In genomic region chr8:72485456-72486199, GRCm38 (mm10) we compare ENCODE assay signal across 8 mouse cellular contexts. TPM values are rescaled to one million over a fixed set of nuclear protein-coding genes. Genes with fewer than 3 reads are reported as not detected.
DNase-seq lines count a peak whose midpoint lies in the region; ATAC-seq and TF ChIP-seq lines count a peak whose summit lies in the region.

No protein-coding gene starts in this region.

- DNase-seq in kidney, postnatal 0 days (ENCODE audit: low spot score) = peak; percentile 23
- no peak for DNase-seq in kidney, adult 11 months
- peak; percentile 68 for DNase-seq in ES-CJ7 (ENCODE audit: low read depth, low spot score)
- peak; percentile 38 for DNase-seq in heart, postnatal 0 days (ENCODE audit: low spot score)
- peak; percentile 66 for DNase-seq in lung, postnatal 25 days (ENCODE audit: low spot score)
- DNase-seq in cerebellum, postnatal 36 days = no peak
- DNase-seq in left cerebral cortex, postnatal 4 days = no peak

- no peak for ATAC-seq in kidney, postnatal 0 days (replicated peaks; ENCODE audit: low FRiP score, low read depth)
- ATAC-seq in heart, postnatal 0 days (ENCODE audit: insufficient read depth, low read depth) = peak; percentile 24; the same call in 1 of the 2 replicates
- no peak for ATAC-seq in activated CD4-positive, CD25-positive, alpha-beta regulatory T cell, adult 4 months

- H3K4me3 ChIP-seq in kidney, postnatal 0 days (replicated peaks; ENCODE audit: low read depth, low read length) = no peak overlapping the region
- H3K4me3 ChIP-seq in heart, postnatal 0 days (ENCODE audit: low read depth, low read length) = no peak overlapping the region

- H3K4me2 ChIP-seq in kidney, postnatal 0 days (ENCODE audit: low read length) = no peak overlapping the region
- no peak overlapping the region for H3K4me2 ChIP-seq in heart, postnatal 0 days (ENCODE audit: low read depth, low read length)

- TF ChIP-seq EP300 in heart, postnatal 0 days (IDR thresholded peaks at IDR 0.05; ENCODE audit: low read depth) = no peak

- no peak overlapping the region for H3K27ac ChIP-seq in kidney, postnatal 0 days
- H3K27ac ChIP-seq in heart, postnatal 0 days (ENCODE audit: low read depth) = no peak overlapping the region; the same call in 1 of the 2 replicates

- peak; percentile 29; the same call in 1 of the 2 replicates for TF ChIP-seq CTCF in kidney, postnatal 0 days (IDR thresholded peaks at IDR 0.05; ENCODE audit: low read depth)
- TF ChIP-seq CTCF in heart, postnatal 0 days (IDR thresholded peaks at IDR 0.05; ENCODE audit: low read depth) = no peak; the same call in 1 of the 2 replicates

- H3K27me3 ChIP-seq in kidney, postnatal 0 days (ENCODE audit: insufficient read depth, low read length) = no peaks in the 10 kb centered on the region
- no peaks in the 10 kb centered on the region for H3K27me3 ChIP-seq in heart, postnatal 0 days (ENCODE audit: control insufficient read depth, insufficient read depth, low read length)

- no peaks in the 10 kb centered on the region for H3K9me3 ChIP-seq in kidney, postnatal 0 days (replicated peaks; ENCODE audit: low read length)
- no peaks in the 10 kb centered on the region for H3K9me3 ChIP-seq in heart, postnatal 0 days (replicated peaks; ENCODE audit: control insufficient read depth, low read length)

- H3K4me1 ChIP-seq in kidney, postnatal 0 days (replicated peaks; ENCODE audit: insufficient read depth, low read length) = no peaks in the 10 kb centered on the region
- no peaks in the 10 kb centered on the region for H3K4me1 ChIP-seq in heart, postnatal 0 days (ENCODE audit: control insufficient read depth, insufficient read depth)

- WGBS in kidney, postnatal 0 days = 83% methylated on average over 6 of the region's 6 CpGs
- 73% methylated on average over 6 of the region's 6 CpGs for WGBS in heart, postnatal 0 days

- intact Hi-C loops in left cerebral cortex, postnatal 4 days (cut with DNase I) = no loop called here

- peaks cover 29% of the 10 kb centered on the region for H3K36me3 ChIP-seq in kidney, postnatal 0 days (ENCODE audit: insufficient read depth, low read length)
- H3K36me3 ChIP-seq in heart, postnatal 0 days (replicated peaks; ENCODE audit: control insufficient read depth, insufficient read depth, low read length) = peaks cover 58% of the 10 kb centered on the region

- no peak overlapping the region for H3K9ac ChIP-seq in kidney, postnatal 0 days (ENCODE audit: low read depth, low read length)
- no peak overlapping the region for H3K9ac ChIP-seq in heart, postnatal 0 days (replicated peaks; ENCODE audit: low read depth, low read length)

RNA-seq across cellular contexts. Expression of gene Slc35e1, which starts 6.8 kb away (rescaled TPM):
- 9.1 and 9.8 TPM in 2 replicates for polyA plus RNA-seq in kidney, postnatal 0 days (2015; fragmentation: Nextera tagmentation; extraction: Ambion mirVana)
- 34.2 and 35.7 TPM in 2 replicates for total RNA-seq in heart, postnatal 0 days (2014; rRNA removed; ENCODE audit: low replicate concordance)
- 6.7 and 7.7 TPM in 2 replicates for polyA plus RNA-seq in heart, postnatal 0 days (2015; fragmentation: Nextera tagmentation; extraction: Ambion mirVana)
- 1 to 10 TPM; 6.9 to 7.3 TPM for polyA plus RNA-seq in activated CD4-positive, CD25-positive, alpha-beta regulatory T cell, adult 4 months (2017; shearing (Covaris generic))
- total RNA-seq in left cerebral cortex, postnatal 4 days (2021) = 10 to 100 TPM; 35.2 to 39.2 TPM

RNA-seq across cellular contexts. Expression of gene Cherp, which starts 10.6 kb away (rescaled TPM):
- polyA plus RNA-seq in kidney, postnatal 0 days (2015; fragmentation: Nextera tagmentation; extraction: Ambion mirVana) = 38.7 and 39.1 TPM in 2 replicates
- 17.0 and 26.4 TPM in 2 replicates for total RNA-seq in heart, postnatal 0 days (2014; rRNA removed; ENCODE audit: low replicate concordance)
- polyA plus RNA-seq in heart, postnatal 0 days (2015; fragmentation: Nextera tagmentation; extraction: Ambion mirVana) = 15.8 and 16.0 TPM in 2 replicates
- 10 to 100 TPM; 52.7 to 65.0 TPM for polyA plus RNA-seq in activated CD4-positive, CD25-positive, alpha-beta regulatory T cell, adult 4 months (2017; shearing (Covaris generic))
- 10 to 100 TPM; 75.6 to 85.4 TPM for total RNA-seq in left cerebral cortex, postnatal 4 days (2021)

RNA-seq across cellular contexts. Expression of gene 1700030K09Rik, which starts 41.9 kb away (rescaled TPM):
- polyA plus RNA-seq in kidney, postnatal 0 days (2015; fragmentation: Nextera tagmentation; extraction: Ambion mirVana) = 10.4 TPM in 2 replicates
- 2.7 and 10.8 TPM in 2 replicates for total RNA-seq in heart, postnatal 0 days (2014; rRNA removed; ENCODE audit: low replicate concordance)
- 5.7 and 5.9 TPM in 2 replicates for polyA plus RNA-seq in heart, postnatal 0 days (2015; fragmentation: Nextera tagmentation; extraction: Ambion mirVana)
- polyA plus RNA-seq in activated CD4-positive, CD25-positive, alpha-beta regulatory T cell, adult 4 months (2017; shearing (Covaris generic)) = 1 to 10 TPM; 3.7 to 5.3 TPM
- total RNA-seq in left cerebral cortex, postnatal 4 days (2021) = 10 to 100 TPM; 14.1 to 15.5 TPM

RNA-seq across cellular contexts. Expression of gene Calr3, which starts 42.0 kb away (rescaled TPM):
- 2.1 and 2.2 TPM in 2 replicates for polyA plus RNA-seq in kidney, postnatal 0 days (2015; fragmentation: Nextera tagmentation; extraction: Ambion mirVana)
- total RNA-seq in heart, postnatal 0 days (2014; rRNA removed; ENCODE audit: low replicate concordance) = 0.58 TPM in 1 of 2 replicates, not detected in the other
- 2.9 and 3.2 TPM in 2 replicates for polyA plus RNA-seq in heart, postnatal 0 days (2015; fragmentation: Nextera tagmentation; extraction: Ambion mirVana)
- under 1 TPM; 0.36 to 0.81 TPM for polyA plus RNA-seq in activated CD4-positive, CD25-positive, alpha-beta regulatory T cell, adult 4 months (2017; shearing (Covaris generic))
- total RNA-seq in left cerebral cortex, postnatal 4 days (2021) = 1 to 10 TPM in 1 of 2 experiments, under 1 TPM in 1; 0.74 to 1.1 TPM

Comparison
In these comparisons a context has a peak if more than half of its experiments do, and no peak if none do; other contexts are left out.
1. DNase-seq: peak in kidney, postnatal 0 days (single experiment), ES-CJ7 (single experiment), heart, postnatal 0 days (single experiment) and lung, postnatal 25 days (single experiment); none in kidney, adult 11 months (single experiment), cerebellum, postnatal 36 days (0 of 2) and left cerebral cortex, postnatal 4 days (single experiment).